Mouse (Mus musculus) adrenal gland, adult 8-10 months (tissue): Measurements from ENCODE around the gene Aph1c. TPM values are rescaled to one million over a fixed set of nuclear protein-coding genes. Genes with fewer than 3 reads are reported as not detected.
A peak's percentile ranks its signal among the peaks of the same experiment; 100 is the strongest.
"Not testable (repeated sequence)": the region's sequence is repeated elsewhere in the genome, so short reads cannot be mapped to it uniquely, and the experiment has no call there.

ENCODE experiments used
- DNase-seq: peaks from one replicate; pipeline ENCODE4 v3.0.0; 2022
- total RNA-seq, 4 experiments: library from RNA; stranded (reverse); gene quantifications; 2 replicates each; pipeline ENCODE4 v1.2.4; 2022

Aph1c gene
- total RNA-seq = 10 to 100 TPM in 1 of 4 experiments, 1 to 10 TPM in 3; 7.1 to 10.7 (median 8.0) TPM

GRCm38 (mm10) chr9:66834318-66835096 lies at the start of gene Aph1c:
Aph1c (minus strand) TSS chr9:66834726.
- peak; percentile 99 for DNase-seq

DNA sequence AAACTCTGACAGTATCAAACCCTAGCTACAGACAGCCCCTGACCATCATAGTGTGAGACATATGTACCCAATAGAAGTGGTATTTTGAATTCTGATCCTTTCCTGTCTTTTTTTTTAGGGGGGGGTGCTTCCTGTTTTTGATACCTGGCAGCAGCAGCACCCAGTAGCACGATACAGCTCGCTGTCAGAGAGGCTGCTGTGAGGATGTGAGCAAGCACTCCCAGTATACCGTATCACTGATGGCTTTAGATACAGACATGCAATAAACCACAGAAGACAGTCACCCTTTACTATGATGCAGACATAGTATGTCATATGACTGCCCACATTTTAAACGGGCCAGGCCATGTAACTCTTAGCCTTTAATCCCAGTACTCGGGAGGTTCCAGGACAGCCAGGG lies 49.0 kb upstream of the Aph1c start:
- DNase-seq = no peak

DNA sequence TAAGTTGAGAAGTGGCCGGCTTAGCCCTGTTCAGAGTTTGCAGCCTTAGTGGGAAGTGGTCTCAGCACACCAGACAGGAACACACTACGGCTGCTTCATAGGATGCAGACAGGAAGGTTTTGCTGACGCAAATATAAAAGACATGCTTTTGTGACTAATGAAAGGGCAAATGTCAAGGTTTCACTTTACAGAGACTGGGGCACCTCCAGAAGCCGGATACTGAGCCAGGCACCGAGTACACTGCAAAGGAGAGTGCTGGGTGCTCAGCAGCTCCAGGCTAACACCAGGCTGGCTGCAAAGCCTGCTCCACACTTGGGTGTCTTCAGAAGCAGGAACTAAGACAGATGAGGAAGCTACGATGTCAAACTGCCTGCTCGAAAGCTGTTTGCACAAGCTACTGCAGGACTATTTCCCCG lies 47.9 kb upstream of the Aph1c start:
- peak; percentile 28 for DNase-seq

DNA sequence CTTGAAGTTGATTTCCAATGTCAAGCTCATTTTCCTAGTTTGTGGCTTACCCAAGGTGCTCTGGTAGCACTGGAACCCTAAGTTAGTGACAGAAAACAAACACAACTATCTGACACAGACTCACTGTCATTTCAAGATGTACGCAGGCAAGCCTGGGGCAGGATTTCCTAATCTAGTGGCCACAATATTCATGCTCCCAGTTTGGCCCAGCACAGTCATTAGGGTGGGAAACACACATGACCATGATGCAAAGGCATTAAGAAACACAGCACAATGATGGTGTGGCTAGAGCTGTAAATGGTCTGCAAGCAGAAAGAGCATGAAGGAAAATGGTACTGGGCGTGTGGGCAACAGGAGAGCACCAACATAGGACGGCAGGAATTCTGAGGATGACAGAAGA lies 47.3 kb upstream of the Aph1c start:
- DNase-seq = no peak

- no peak for DNase-seq
Observed at GRCm38 (mm10) chr9:66880752-66881151, 46.2 kb upstream of the Aph1c start.

DNA sequence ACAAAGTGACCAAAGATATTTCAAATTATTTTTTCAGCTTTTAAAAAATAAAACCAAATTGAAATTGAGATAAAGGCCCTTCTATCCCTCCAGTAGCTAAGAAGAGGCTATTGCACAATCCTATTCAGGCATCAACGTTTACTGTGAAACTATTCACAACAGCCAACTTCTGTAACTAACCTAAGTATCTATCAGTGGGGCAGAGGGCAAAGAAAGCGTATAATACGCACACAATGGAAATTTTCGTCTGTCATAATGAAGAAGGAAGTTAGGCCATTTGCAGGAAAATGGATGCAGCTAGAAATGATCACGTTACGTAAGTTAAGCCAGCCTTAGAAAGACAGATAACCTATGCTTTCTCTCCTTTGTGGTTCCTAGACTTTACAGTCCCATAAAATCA lies 45.0 kb upstream of the Aph1c start:
- no peak for DNase-seq

GRCm38 (mm10) chr9:66878899-66879298 lies 44.4 kb upstream of the Aph1c start:
- DNase-seq = no peak

GRCm38 (mm10) chr9:66876577-66876976 lies 42.1 kb upstream of the Aph1c start:
- no peak for DNase-seq

- DNase-seq = no peak
Observed at GRCm38 (mm10) chr9:66874297-66874696, 39.8 kb upstream of the Aph1c start.

DNA sequence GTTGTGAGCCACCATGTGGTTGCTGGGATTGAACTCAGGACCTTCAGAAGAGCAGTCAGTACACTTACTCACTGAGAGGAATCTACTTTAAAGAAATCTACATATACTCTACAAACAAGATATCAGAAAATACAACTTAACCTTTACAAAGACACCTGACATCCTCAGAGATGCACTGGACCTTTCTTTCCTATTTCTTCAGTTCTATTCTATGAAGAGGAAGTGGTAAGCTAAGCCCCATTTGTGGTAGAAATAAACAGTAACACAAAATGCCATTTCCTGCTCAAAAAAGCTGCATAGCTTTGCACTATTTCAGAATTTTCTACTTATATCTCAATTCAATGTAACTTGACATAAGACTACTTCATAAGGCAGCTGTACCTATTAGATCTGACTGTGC lies 39.0 kb upstream of the Aph1c start:
- DNase-seq = no peak

GRCm38 (mm10) chr9:66873009-66873408 lies 38.5 kb upstream of the Aph1c start:
- DNase-seq = not testable (repeated sequence)

- peak; percentile 56 for DNase-seq
Observed at GRCm38 (mm10) chr9:66872015-66872727, 37.6 kb upstream of the Aph1c start.

- DNase-seq = no peak
Observed at GRCm38 (mm10) chr9:66864708-66865107, 30.2 kb upstream of the Aph1c start.

GRCm38 (mm10) chr9:66863456-66863855 lies 28.9 kb upstream of the Aph1c start:
- DNase-seq = no peak

DNA sequence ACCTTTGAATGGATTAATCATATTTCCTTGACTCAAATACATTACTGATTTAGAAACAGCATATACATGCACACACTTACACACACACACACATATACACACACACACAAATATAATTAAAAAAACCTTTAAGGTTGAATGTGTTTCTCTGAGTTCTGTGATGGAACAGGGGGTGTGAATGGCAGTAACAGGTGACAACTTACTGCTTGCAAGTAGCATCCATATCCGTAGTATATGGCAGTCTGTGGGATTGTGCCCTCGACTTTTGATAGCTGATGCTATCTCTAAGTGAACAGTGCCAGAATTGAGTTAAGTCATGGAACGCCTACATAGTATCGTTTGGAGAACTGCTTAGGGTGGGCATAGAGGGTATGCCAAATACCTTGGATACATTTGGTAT lies 27.7 kb upstream of the Aph1c start:
- DNase-seq = no peak

DNA sequence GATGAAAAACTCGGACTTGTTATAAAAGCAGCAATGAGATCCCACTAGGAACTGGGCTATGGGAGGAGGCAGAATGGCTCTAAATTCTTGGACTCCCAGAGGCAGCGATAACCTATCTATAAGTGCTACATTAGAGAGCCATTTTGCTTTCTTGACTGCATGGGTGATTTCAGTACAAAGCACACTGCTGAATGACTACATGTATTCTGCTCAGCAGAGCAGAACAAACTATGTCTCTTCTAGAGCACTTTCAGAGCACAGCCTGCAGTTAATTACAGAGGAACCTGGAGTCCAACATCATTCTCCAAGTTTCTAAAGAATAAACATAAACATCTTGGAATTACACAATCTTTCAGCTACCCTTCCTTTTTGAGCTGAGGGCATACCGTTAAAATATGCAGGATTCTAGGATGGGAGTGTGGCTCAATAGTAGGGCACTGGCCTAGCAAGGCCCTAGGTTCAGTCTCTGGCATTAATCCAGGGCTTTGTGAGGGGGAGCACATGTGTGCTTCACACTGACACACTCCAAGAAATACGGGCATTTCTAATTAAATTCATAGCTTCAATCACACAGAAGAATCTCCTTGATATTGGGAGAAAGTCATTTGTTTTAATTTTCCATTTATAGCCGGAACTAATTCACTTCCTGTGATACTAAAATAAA lies 26.7 kb upstream of the Aph1c start:
- no peak for DNase-seq

GRCm38 (mm10) chr9:66859523-66859922 lies 25.0 kb upstream of the Aph1c start:
- DNase-seq = no peak

- DNase-seq = no peak
Observed at GRCm38 (mm10) chr9:66855865-66856264, 21.3 kb upstream of the Aph1c start.

GRCm38 (mm10) chr9:66852592-66852991 lies 18.1 kb upstream of the Aph1c start:
- no peak for DNase-seq

DNA sequence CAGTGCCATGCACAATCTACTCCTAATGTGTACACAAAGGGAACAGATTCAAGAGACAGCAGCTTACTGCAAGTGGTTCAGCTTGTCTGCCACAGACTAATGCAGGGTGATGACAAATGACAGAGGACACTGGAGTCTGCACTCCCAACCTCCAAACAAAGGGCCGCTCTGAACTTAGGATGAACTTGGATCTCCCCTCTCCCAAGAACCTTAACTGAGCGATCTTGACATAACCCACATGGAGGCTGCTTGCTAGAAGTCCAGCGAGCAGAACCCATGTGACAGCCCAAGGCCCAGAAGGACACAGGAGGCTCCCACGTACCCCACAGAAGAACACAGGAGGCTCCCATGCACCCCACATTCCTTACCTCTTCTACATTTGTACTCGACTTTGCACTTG lies 16.4 kb upstream of the Aph1c start:
- no peak for DNase-seq

GRCm38 (mm10) chr9:66846822-66847221 lies 12.3 kb upstream of the Aph1c start:
- DNase-seq = no peak

GRCm38 (mm10) chr9:66835097-66835480 lies 563 bp upstream of the Aph1c start:
- DNase-seq = no peak

- DNase-seq = no peak
Observed at GRCm38 (mm10) chr9:66833851-66834250, 675 bp downstream of the Aph1c start.
